Mouse (Mus musculus): ENCODE measurements around the gene Pde10a.

The Pde10a gene

GRCm38 (mm10) chr17:8983576-8983975 lies 458.4 kb downstream of the Pde10a start:
- no peak for DNase-seq

DNA sequence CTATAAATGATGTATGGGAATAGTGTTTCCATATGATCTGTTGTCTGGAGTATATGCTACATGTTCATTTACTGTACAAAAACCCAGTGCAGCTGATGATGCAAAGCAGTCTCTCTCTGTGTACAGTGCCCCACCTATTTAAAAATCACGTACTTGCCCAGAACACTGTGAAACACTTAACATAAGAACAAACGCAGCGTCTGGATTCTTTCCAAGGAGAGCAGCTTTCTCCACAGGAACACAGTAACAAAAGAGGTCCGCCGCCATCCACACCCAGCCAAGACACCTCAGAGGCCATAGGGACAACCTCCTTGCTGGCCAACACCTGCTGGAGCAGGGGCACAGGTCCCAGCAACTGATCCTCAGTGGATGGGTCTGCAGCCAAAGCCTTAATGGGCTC lies 460.5 kb downstream of the Pde10a start:
- DNase-seq, result peak; percentile 81

DNA sequence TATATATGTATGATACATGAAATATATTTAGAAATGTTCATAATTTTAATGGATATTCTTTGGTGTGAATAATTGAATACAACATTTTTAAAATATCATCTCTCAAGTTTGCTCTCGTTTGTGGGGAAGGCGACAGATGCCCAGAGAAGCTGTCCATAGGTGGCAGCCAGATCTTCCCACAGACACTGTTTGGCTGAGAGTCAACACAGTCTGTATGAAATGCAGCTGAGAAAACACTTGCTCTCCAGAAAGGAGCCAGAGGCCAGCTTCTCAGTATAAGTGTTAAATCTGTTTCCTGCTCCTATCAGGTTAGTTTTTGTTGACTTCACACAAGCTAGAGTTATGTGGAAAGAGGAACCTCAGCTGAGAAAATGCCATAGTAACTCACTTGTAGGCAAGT lies 461.4 kb downstream of the Pde10a start:
- peak; percentile 52 for DNase-seq

DNA sequence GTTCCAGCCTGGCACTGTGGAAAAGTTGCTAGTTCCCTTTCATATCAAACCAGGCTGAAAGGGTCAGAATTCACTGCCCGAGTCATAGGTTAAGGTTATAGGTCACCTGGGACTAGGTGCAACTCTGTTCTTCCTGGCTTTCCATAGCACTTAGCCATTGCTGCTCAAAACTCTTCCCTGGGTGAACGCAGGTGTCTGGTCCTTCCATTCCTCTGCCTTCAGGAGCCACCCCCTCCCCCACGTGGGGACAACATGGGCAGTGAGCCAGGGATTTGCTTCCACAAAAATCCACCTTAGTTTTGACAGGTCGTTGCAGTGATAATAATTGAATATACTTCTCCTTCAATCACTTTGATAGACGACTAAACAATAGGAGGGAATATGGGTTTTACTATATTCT lies 462.2 kb downstream of the Pde10a start:
- no peak for DNase-seq

GRCm38 (mm10) chr17:8988119-8988807 lies 463.1 kb downstream of the Pde10a start, which contains the start of gene 1700010I14Rik:
Gene 1700010I14Rik (plus strand): TSS chr17:8988333.
- DNase-seq, result peak; percentile 68

- DNase-seq, result no peak
These were observed 466.0 kb downstream of the Pde10a start for GRCm38 (mm10) chr17:8991160-8991559.

- DNase-seq, result no peak
These were observed 470.2 kb downstream of the Pde10a start for GRCm38 (mm10) chr17:8995344-8995743.

DNA sequence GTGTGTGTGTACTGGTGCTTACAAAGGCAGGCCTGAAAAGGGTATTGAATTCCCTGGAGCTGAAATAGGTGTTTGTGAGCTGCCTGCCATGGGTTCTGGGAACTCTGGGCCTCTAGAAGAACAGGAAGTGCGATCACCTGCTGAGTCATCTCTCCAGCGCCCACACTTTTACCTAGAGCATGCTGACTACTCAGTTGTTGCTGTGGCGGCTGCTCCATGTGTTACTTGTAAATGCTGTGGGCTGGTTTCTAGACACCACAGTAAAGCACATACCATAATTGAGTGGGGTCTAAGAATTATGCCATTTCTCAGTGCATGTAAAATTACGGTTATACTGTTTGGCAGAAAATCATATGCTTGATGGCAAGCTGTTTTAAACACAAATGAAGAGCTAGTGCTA lies 477.3 kb downstream of the Pde10a start:
- no peak for DNase-seq

GRCm38 (mm10) chr17:9004516-9004915 lies 479.3 kb downstream of the Pde10a start:
- no peak for DNase-seq

GRCm38 (mm10) chr17:9023198-9023942 lies 498.2 kb downstream of the Pde10a start:
- DNase-seq, result peak; percentile 72

GRCm38 (mm10) chr17:9030181-9030580 lies 505.0 kb downstream of the Pde10a start:
- no peak for DNase-seq

DNA sequence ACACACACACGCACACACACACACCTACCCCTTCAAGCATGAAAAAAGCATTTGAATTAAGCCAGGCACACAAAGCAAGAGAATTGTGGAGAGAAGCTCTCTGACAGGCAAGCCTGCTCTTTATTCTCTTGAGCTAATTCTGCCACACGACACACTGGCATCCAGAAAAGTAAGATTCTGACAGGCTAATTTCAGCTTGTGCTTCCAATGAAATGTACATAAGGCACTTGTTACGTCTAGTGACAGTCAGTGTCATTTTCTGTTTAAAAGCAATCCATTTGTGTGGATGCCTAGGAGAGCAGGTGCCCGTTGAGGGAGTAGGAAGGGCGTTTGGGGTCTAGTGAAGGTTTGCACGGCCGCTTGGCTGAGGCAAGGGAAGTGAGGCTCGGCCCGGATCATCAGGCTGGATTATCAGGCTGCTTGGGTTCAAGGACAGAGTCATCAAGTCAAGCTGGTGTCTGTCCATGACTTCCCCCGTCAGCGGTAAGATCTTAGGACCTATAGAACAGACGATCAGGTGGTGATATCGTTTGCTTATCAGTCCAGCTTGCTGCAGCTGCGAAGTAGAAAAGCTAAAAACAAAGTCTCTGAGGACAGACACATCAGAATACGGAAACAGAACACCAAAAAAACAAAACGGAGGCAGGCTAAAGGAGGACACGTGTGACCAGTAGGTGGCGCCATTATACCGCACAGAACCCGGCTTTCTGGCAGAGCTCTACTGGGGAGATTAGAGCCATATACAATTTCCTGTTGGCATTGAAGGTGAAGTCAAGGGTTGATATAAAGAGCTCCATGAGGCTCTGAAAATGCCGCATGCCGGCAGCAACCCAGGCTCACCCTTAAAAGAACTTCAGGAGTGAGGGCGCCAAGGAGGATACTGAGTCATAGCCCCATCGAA lies 506.3 kb downstream of the Pde10a start:
- DNase-seq, result peak; percentile 94

- DNase-seq, result peak; percentile 92
These were observed 507.3 kb downstream of the Pde10a start for GRCm38 (mm10) chr17:9032362-9033044.

DNA sequence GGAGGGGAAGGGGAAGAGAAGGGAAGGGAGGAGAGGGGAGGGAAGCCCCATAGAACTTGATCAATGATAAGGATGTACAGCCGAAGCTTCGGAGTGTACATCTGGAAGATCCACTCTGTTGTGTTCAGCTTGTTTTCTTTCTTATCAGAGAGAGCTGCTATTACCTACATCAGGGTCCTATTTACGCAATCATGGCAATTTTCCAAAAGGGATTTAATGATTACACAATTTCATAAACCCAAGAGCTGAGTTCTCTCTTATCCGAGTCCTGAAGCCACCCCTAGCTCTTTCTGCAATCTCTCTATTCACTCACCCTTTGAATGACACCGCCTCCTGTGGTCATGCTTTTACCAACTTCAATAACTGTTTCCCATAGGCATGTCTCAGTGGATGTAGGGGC lies 508.3 kb downstream of the Pde10a start:
- no peak for DNase-seq

- no peak for DNase-seq
These were observed 510.6 kb downstream of the Pde10a start for GRCm38 (mm10) chr17:9035561-9036348.

Measured in cerebellum, adult 9-10 months (tissue).